Mouse (Mus musculus) heart, postnatal 14 days (tissue): ENCODE results near the gene Cnot6l. TPM values are rescaled to one million over a fixed set of nuclear protein-coding genes. Genes with fewer than 3 reads are reported as not detected.

Experiments used
- DNase-seq, 2 experiments: peaks; one replicate each; pipeline ENCODE4 v3.0.0; 2021 to 2022
- intact Hi-C: fragments of 180-260 bp; cut with DNase I; formaldehyde crosslinking; loops from one replicate; pipeline ENCODE4 v1.15.1; 2025
- total RNA-seq, 2 experiments: library from RNA; stranded (reverse); gene quantifications; 2 replicates each; pipeline ENCODE4 v1.2.3; 2021

The Cnot6l gene
- total RNA-seq, 2 experiments from 2014 or later, result 76.2 to 81.2 TPM

DNA sequence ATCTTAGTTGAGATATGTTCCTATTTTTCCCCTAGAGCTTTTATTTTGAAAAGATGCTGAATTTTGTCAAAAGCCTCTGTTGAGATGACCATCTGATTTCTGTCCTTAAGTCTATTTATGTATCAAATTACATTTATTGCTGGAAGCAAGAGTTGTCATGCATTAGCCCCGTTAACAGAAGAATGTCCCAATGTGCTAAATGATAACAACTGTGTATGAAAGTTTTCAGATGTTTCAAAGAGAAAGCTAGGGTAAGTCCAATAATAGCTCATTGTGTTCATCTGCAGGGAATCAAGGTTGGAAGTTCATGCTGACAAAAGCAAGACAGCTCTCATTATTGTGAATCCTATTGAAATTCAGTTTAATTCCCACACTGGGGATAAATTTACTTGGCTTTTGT is 129.9 kb downstream of the Cnot6l start:
- DNase-seq, result no peak
- intact Hi-C loops, result no loop called here

DNA sequence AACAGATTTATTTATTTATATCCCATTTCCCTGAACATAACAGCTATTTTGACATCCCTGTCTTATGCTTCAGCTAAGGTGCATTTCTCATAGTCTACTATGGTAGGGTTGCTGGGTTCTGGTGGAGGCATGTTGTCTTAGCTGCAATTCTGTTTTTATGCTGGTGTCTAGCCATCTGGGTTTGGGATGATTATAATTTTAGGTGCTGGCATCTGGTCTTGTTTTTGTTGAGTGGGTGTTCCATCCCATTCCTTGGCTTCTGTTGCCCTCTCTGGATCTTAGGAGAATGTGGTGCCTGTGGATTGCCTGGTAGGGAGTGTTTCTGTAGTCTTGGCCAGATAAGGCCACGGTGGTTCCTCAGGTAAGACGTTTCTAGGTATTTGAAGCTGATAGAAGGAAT is 134.2 kb downstream of the Cnot6l start:
- DNase-seq, result no peak
- intact Hi-C loops, result no loop called here

Other genes with a start within 250 kb of the Cnot6l start
- 1 to 10 TPM; 6.3 to 9.9 TPM for gene Cxcl13, start 207.2 kb downstream of the Cnot6l start, total RNA-seq
- gene Mrpl1, start 45.3 kb upstream of the Cnot6l start, total RNA-seq, result 10 to 100 TPM; 25.5 to 28.0 TPM
- gene Fras1, start 209.8 kb upstream of the Cnot6l start, total RNA-seq, result 1 to 10 TPM; 3.5 to 5.4 TPM